Mouse (Mus musculus): ENCODE data around the gene Ap5m1. TPM values are rescaled to one million over a fixed set of nuclear protein-coding genes. Genes with fewer than 3 reads are reported as not detected.

Ap5m1 gene
- polyA plus RNA-seq, 1 experiment from 2014 or later, result 27.0 TPM

Other genes starting within 250 kb of the Ap5m1 start
- 79.9 and 98.9 TPM in 2 replicates for gene Exoc5, start 556 bp downstream of the Ap5m1 start, polyA plus RNA-seq (2014; fragmentation: Nextera tagmentation; extraction: Ambion mirVana)
- gene Naa30, start 106.1 kb downstream of the Ap5m1 start, polyA plus RNA-seq (2014; fragmentation: Nextera tagmentation; extraction: Ambion mirVana), result 18.3 and 22.2 TPM in 2 replicates
- 0.28 and 0.53 TPM in 2 replicates for gene ccdc198, start 179.4 kb downstream of the Ap5m1 start, polyA plus RNA-seq (2014; fragmentation: Nextera tagmentation; extraction: Ambion mirVana)

Data from neural tube, embryonic 14.5 days (tissue).